Mouse (Mus musculus) liver, postnatal 0 days (tissue): ENCODE results near the gene Anxa8.

Experiments used
- CTCF ChIP-seq: sonication (generic); IDR thresholded peaks from 2 replicates; pipeline ENCODE4 v1.5.1; 2016; ENCODE audit warnings: antibody characterized with exemption, low read depth
- EP300 ChIP-seq: IDR thresholded peaks from 2 replicates; pipeline ENCODE4 v1.6.1; 2016; ENCODE audit warnings: antibody characterized with exemption, low read depth, mild to moderate bottlenecking

- no peak for TF ChIP-seq CTCF
- no peak for TF ChIP-seq EP300
These were observed 4.0 kb downstream of the Anxa8 start for GRCm38 (mm10) chr14:34089796-34090195.
